Mouse (Mus musculus): ENCODE measurements around the gene Pde1c.

Gene Pde1c

DNA sequence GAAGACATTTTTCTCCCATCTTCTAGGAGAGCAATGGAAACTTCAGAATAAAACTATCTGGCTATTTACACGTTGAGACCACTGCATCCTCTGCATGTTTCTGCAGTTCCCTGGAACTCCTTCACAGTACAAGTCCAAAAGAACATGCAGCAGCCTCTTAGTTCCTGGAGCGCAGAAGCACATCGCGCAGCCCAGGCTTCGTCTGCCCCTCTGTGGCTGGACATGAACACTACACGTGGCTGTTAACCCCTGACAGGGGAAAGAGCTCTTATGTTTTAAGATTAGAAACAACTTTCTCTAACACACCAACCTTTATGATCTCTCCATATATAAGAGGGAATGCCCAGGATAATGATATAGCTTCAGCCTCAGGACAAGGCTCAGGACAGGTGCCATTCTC lies 92.3 kb downstream of the Pde1c start:
- in situ Hi-C loops (cut with MboI; ENCODE audit: unreplicated experiment in 2 of 2), result loop anchor here (5.0 to 25.0 kb wide), 4 partner anchors 131 to 1086 kb away; no protein-coding TSS in a partner anchor

DNA sequence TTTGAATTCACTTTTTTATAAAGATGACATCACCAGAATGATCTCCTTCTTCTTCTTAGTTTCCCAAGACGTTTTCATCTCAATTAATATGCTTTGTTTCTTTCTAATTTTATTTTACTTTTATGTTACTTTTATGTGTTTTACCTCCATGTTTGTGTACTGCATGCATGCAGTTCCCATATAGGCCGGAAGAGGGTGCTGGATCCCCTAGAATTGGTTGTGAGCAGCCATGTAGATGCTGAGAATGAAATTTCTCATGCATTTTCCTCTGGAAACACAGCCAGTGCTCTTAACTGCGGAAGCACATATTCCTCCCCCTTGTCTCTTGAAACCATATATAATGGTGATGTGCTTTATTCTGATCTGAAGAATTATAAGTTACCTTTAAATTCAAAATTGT lies 110.8 kb downstream of the Pde1c start:
- in situ Hi-C loops (cut with MboI; ENCODE audit: unreplicated experiment in 2 of 2), result no loop called here

DNA sequence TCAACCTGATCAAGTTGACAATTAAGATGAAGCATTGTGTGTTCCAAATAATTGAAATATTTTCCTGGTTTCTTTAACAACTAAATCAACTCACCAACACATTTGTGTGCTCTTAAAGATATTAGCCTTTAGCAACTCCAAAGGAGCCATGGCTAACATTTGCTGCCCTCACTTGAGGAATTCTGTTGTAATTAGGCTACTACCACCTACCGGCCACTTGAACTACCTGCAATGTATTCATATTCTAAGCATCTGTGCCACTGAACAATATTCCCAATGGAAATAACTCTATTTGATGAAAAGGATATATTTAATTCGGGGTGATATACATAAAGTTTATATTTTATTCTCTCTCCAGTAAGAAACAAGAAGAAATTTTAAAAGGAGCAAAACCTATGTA lies 121.0 kb downstream of the Pde1c start:
- in situ Hi-C loops (cut with MboI; ENCODE audit: unreplicated experiment in 2 of 2), result no loop called here

DNA sequence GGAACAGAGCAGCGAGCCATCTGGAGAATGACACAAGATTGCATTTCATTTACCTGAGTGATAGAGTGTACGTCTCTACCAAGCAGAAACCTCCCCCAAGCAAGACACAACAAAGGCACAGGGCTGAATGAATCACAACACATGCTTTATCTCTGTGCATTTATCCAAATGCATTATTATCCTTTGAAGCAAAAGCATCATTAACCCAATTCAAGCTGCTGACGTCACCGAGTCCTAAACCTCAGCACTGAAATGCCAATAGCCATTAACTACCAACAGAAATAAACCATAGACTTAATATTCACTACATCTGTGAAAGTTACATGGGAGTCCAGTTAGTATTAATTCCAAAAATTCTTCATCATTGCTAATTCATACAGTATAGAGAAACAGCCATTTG lies 127.4 kb downstream of the Pde1c start:
- in situ Hi-C loops (cut with MboI; ENCODE audit: unreplicated experiment in 2 of 2), result no loop called here

DNA sequence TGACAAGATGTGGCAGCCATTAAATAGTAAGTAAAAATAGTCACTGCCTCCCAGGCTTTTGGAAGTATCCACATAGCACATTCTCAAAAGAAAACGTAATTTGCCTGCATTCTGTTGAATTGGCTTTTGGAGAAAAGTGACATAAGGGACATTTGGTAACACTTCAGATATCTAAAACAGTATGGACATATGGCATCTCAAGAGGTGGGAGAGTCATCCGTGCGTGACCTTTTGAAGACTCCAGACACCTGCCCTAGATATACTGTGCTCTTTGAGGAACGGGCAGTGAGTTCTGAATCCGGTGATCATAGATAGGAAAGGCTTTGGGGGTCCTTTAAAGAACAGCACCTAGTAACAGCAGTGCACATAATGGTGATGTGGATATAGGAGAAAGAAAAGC lies 143.1 kb downstream of the Pde1c start:
- in situ Hi-C loops (cut with MboI; ENCODE audit: unreplicated experiment in 2 of 2), result no loop called here

DNA sequence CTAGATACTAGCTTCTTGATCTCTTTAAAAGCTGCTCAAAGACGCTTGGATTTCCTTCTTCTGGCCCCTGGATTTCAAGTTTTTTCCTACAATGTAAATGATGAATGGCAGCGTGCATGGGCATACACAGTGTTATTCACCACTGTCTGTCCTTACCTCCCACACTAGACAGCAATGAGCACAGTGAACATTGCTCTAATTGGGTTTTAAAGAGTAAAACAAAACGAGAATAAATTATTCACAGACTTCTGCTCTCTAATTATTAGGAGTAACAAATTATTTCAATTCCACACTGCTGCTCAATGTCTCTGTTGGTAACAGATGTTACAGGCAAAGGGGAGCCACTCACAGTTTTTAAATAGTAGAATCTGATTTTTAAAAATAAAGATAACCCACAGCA lies 146.0 kb downstream of the Pde1c start:
- in situ Hi-C loops (cut with MboI; ENCODE audit: unreplicated experiment in 2 of 2), result no loop called here

DNA sequence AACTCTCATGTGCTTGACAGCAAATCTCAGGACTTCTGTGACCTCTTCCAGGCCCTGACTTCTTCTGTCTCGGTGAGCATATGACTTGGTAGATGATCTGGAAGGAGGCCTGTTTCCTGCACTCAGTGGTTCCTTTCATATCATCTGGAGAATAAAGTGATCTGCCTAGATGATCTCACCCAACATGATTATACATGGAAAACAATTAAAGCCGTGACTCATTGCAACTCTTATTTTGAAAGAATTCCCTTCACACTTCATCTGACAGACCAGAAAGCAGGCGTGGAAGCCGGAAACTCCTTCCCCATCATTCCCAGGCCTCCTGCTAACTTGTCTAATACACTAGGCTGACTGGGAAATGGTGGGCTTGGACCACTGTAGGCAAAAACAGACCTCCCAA lies 152.7 kb downstream of the Pde1c start:
- in situ Hi-C loops (cut with MboI; ENCODE audit: unreplicated experiment in 2 of 2), result no loop called here

DNA sequence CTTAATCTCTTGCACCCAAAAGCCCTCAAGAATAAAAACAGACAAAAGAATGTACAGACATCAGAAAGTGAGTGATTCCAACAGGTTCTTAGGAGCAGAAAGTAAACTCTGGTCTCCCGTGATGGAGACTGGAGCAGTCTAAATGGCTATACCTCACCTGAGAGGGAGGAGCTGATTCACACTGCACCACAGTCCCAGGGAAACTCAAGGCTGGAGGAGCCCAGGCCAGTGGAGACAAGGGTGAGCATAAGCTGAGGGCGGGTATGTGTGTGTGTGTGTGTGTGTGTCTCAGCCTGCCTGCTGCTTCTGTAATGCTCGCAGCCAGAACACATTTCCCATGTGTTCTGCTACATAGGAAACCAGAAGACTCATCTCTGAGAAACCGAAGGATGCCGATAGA lies 179.7 kb downstream of the Pde1c start:
- in situ Hi-C loops (cut with MboI; ENCODE audit: unreplicated experiment in 2 of 2), result no loop called here

DNA sequence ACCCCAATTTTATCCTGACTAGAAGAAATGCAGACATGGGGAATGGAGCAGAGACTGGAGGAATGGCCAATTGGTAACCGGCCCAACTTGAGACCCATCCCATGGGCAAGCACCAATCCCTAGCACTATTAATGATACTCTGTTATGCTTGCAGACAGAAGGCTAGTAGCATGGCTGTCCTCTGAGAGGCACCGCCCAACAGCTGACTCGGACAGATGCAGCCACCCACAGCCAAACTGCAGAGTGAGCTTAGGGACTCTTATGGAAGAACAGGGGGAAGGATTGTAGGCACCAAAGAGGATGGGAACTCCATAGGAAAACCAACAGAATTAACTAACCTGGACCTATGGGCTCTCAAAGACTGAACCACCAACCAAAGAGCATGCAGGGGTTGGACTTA lies 192.5 kb downstream of the Pde1c start:
- in situ Hi-C loops (cut with MboI; ENCODE audit: unreplicated experiment in 2 of 2), result no loop called here

DNA sequence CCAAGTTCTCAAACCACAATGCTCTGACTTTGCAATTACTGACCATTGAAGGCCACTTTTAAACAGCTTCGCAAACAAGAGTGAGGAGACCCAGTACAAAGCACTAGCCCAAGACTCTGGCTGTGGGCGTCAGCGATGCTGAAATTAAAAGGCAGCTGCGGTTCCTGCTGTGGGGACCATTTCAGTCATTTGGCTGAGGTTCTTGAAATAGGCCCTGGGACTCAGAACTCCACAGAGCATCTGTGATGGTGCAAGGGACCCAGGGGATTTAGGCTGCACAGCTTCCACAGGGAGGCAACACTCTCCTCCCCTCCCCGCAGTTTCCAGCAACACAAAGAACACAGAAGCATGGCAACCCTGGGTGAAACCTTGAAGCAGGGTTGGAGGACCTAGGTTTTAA lies 194.7 kb downstream of the Pde1c start:
- in situ Hi-C loops (cut with MboI; ENCODE audit: unreplicated experiment in 2 of 2), result no loop called here

DNA sequence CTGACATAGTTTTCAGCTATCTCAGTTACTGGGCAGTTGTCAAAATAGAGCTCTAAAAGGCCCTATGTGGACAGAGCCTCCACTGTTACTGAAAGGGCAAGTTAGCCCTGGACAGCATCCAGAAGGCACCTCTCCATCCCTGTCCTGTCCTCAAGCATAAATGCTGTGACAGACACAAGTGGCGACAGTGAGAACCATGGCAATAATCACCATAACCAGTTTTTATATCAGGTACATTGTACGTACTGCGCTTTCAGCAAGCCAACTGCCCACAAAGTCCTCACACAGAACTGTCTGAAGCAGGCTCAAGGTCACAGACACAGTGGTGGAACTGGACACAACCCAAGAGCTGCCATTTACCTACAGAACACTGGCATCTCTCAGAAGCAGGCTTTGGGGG lies 195.2 kb downstream of the Pde1c start:
- in situ Hi-C loops (cut with MboI; ENCODE audit: unreplicated experiment in 2 of 2), result no loop called here

DNA sequence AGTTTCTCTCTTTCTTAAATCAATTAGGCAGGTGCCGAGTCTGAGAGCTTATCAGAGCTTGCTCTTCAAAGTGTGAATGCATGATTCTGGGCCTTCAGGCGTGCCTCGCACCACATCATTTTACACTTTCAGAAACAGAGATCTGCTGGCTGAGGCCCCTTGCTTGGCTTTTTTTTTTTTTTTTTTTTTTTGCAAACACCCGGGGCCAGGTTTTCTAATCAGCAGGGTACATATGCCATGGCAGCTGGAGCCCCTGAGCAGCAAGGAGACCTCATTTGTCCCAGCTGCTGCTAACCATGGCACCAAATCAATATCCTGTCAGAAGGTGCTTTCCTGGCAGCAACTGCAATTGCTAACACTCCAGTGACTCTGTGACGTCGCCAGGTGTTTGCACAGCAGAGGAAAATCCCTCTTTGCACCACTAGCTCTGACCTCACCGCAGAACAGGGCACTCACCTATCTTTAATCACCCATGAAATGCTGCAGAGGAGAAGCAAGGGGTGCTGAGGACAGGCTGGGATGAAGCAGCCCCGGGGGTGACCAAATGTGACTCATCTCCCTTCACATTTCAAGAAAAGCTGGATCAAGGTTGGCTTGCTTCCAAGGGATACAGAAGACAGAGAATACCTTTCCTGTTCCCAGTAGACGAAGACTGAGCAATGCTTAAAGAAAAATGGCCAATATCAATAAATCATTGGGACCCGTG lies 195.7 kb downstream of the Pde1c start:
- in situ Hi-C loops (cut with MboI; ENCODE audit: unreplicated experiment in 2 of 2), result no loop called here

DNA sequence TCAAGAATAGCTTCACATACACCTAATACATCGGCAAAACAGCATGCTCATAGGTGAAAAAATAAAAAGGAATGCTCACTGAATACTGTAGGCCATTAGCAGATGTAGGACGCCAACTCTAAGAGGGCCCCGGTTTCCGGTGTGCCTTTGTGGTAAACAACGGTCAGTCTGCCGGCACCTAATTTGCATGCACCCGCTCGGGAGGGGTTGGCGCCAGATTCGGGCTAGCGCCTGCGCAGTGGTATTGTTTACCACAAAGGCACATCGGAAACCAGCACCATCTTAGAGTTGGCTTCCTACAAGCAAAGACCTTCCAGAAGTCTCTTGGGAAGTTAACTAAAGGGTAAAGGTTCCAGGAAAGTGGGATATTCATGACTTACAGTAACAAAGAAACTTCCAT lies 199.4 kb downstream of the Pde1c start:
- in situ Hi-C loops (cut with MboI; ENCODE audit: unreplicated experiment in 2 of 2), result no loop called here

DNA sequence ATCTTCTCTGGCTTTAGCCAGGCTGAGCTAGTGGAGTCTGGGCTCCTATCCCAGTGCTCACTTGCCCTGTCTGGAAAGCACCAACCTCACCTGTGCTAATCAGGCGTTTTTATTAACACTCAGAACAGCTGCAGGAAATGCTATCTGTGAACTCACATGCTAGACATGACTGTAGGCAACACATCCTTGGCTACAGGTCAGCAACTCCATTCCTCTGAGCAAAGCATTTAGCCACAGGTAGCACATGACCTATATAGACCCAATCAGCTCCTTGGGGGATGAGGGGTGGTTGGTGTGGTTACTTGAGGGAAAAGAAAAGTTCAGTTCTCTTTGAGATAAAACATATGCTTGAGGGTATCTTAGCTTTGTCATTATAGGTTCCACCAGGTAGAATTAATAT lies 200.8 kb downstream of the Pde1c start:
- in situ Hi-C loops (cut with MboI; ENCODE audit: unreplicated experiment in 2 of 2), result no loop called here

DNA sequence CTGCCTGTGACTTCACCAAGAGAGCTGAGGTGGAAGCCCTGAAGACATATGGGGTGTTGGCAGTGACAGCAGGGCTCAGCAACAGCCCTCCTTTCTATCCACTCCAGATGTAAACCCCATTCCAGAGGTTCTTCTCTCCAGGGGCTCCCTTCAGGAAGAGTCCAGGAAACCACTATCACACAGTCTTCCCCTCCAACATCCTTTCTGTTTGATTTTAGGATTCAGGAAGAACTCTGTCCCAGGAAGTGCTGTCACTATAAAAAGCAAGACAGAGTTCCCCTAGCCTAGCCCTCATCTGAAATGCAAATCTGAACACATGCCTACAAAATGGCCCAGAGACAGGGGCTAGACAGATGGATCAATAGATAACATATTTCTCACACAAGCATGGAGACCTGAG lies 201.6 kb downstream of the Pde1c start:
- in situ Hi-C loops (cut with MboI; ENCODE audit: unreplicated experiment in 2 of 2), result no loop called here

DNA sequence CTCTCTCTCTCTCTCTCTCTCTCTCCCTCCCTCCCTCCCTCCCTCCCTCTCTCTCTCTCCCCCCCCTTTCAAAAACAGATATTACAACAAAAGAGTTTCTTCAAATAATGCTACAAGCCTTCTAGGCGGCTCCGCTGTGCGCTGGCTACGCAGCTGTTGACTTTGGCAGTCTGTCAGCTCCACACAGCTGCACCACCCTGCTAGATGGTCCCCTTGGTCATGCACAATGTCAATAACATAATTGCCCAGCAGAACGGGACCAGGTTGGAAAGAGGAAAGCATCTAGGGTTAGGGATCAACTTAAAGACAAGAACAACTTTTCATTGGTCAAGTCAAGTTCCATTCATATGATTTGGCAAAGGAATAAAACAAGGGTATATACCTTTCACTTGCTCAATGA lies 206.3 kb downstream of the Pde1c start:
- in situ Hi-C loops (cut with MboI; ENCODE audit: unreplicated experiment in 2 of 2), result no loop called here

DNA sequence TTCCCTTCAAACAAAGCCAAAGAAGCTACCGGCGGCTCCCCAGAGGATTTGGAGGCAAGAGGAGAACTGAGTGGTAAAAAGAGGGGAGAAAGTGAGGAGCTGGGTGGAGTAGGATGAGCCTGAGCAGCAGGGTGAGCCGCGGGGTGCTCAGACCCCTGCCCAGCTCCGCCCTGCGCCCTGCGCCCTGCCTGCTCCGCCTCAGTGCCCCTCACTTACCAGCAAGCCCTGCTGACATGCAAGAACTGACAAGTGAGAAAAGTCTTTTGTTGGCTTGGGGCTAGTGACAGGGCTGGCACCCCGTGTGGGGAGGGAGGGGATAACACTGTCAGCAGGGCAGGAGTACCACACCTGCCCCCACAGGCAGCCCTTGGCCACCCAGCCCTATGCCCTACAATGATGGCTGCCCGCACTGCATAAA lies 206.8 kb downstream of the Pde1c start:
- in situ Hi-C loops (cut with MboI; ENCODE audit: unreplicated experiment in 2 of 2), result no loop called here

DNA sequence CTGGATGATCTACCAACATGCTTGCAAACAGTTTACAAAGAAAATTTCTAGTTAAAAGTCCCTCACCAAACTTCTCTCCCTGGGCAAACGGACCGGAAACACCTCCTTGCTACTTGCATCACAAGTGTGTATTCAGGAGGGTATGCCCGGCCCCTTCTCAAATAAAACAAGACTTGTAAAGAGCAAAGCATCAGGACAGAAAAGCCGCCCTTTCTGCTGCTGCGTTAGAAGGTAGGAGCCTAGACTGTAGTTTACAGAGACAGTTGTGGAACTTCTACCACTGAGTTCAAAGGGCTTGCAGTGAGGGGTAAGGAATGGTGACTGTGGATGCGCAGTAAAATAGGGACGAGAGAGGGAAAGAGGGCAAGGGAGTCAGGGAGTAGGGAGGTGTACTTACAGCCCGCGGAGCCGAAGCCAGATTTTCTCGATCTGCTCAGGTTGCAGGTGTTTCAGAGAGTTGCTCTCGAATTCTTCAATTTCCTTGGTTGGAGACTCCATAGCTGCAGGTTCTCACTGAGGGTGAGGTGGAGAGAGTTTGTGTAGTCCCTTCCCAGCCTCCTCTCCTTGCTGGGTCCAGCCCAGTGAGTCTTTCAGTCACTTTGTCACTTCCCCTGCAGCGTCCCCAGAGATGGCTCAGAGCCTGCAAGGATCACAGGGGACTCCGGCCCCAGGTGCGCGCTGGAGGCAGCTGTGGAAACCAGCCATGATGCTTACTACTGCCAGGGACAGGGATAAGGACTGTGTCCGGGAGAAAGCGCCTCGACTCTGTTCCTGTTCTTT lies 207.4 kb downstream of the Pde1c start:
- in situ Hi-C loops (cut with MboI; ENCODE audit: unreplicated experiment in 2 of 2), result no loop called here

DNA sequence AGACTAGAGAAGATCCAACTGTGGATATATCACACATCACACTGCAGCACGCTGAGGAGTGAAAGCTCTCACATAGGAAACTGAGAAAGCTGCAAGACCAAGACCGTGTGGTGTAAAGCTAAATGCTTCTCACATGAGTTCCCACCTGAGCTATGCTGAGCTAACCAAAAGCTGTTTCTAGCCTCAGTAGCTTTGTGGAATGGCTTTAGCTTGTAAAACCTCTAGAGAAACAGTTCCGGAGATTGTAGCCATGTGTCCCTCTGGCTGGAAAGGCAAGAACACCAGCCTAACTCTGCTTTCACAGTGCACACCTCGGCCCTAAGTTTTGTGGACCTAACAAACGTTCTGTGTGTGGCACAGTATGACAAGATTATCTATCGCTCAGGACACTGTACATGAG lies 208.8 kb downstream of the Pde1c start:
- in situ Hi-C loops (cut with MboI; ENCODE audit: unreplicated experiment in 2 of 2), result no loop called here

DNA sequence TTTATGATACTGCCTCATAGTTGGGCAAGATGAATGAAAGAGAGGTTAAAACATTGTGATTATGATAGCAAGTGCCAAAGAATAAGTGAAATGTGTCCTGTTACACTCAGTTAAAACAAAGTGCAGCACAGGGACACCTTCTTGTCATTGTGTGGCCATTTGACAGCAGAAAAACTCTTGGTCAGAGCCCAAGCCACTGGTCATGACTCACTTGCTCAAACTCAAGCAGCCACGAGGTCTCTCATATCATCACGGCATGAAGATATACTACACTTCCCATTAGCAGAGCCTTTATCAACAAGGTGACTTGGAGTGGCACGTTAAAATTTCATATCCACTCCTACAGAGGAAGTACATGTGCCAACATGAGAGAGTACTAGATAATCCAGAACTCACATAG lies 209.8 kb downstream of the Pde1c start:
- in situ Hi-C loops (cut with MboI; ENCODE audit: unreplicated experiment in 2 of 2), result no loop called here

DNA sequence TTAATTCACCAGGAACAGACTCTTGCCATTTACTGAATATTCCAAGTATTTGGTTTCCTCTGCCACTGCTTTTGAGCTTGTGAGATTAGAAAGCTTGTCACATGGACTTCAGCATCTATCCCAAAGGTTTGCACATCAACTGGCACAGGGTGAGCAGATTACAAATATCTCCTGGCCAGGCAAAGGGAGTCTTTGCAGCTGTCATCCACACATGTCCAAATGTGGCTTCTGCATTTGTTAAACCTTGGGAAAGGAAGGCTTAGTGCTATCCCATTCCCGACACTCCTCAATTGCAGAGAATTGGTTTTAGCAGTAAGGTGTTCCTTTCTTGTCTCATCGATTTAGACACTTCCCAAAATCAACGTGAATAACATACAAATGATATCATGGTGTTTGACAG lies 221.7 kb downstream of the Pde1c start:
- in situ Hi-C loops (cut with MboI; ENCODE audit: unreplicated experiment in 2 of 2), result no loop called here

DNA sequence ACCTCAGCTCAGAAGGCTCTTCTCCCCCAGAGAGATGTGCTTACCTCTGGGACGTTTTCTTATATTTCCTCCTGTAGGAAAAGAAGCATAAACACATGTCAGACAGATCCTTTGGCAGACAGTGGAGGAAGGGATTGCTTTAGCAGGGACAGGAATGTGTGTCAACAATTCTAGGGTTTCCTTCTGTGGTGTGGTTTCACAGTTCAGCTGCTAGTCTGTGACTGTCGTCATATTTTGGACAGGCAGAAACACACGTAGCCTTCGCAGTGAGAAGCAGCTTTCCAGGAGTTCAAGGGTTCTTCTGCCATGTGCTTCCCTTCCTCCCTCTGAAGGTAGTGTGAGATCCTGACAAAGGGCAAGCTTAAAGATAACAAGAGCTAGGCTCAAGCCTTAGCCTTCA lies 223.8 kb downstream of the Pde1c start:
- in situ Hi-C loops (cut with MboI; ENCODE audit: unreplicated experiment in 2 of 2), result no loop called here
